Mouse (Mus musculus): ENCODE data around the gene Uvssa.
"Not testable (repeated sequence)": the region's sequence is repeated elsewhere in the genome, so short reads cannot be mapped to it uniquely, and the experiment has no call there.

- TF ChIP-seq GATA1, TAL1 (IDR thresholded peaks at IDR 0.05; ENCODE audit: low read length): not testable (repeated sequence)
Observed at GRCm38 (mm10) chr5:33342248-33342647, 36.1 kb upstream of the Uvssa start.
